9 mouse cellular contexts compared by ENCODE assay signal in the genomic region with DNA sequence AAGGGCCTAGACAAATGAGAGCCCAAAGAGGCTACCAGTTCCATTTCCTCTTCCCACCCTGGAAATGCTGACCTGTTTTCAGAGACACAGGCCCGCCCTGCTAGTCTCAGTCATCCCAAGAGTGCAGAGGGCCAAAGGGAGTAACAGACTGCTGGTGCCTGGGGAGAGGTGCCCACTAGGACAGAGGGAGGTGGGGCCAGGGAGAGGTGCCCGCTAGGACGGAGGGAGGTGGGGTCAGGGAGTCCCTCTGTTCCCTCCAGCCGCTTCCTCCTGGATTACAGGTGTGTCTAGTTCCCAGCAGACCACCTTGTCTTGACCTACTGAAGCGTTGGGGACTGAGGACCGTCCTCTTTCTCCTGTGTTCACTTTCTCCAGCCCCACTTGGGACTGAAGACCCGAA. TPM values are rescaled to one million over a fixed set of nuclear protein-coding genes. Genes with fewer than 3 reads are reported as not detected.
A peak's percentile ranks its signal among the peaks of the same experiment; 100 is the strongest.
DNase-seq lines count a peak whose midpoint lies in the region; ATAC-seq lines count a peak whose summit lies in the region.
"Had no signal": no experiment of that assay in that cellular context is flagged by ENCODE, and none has a peak within 500 bp of the region (broad histone marks: within the 10 kb centered on the region; RNA-seq: fewer than 3 reads in every experiment).

No protein-coding gene starts in this region.

- no peak overlapping the region; the same call in 1 of the 2 replicates for H3K4me2 ChIP-seq in midbrain, embryonic 11.5 days
- H3K4me2 ChIP-seq in heart, embryonic 16.5 days (ENCODE audit: low read depth, low read length), result no peak overlapping the region
- H3K4me2 ChIP-seq in midbrain, embryonic 15.5 days, result no peak overlapping the region

- peaks cover 64% of the 10 kb centered on the region for H3K36me3 ChIP-seq in midbrain, embryonic 10.5 days
- peaks cover 12% of the 10 kb centered on the region; the same call in 1 of the 2 replicates for H3K36me3 ChIP-seq in midbrain, embryonic 11.5 days (ENCODE audit: control insufficient read depth, insufficient read depth, low read length)
- peaks cover 18% of the 10 kb centered on the region for H3K36me3 ChIP-seq in heart, embryonic 16.5 days (ENCODE audit: control insufficient read depth, insufficient read depth)
- H3K36me3 ChIP-seq in midbrain, embryonic 15.5 days (replicated peaks), result peaks cover 26% of the 10 kb centered on the region

- H3K9me3 ChIP-seq in midbrain, embryonic 10.5 days (replicated peaks), result no peaks in the 10 kb centered on the region
- no peaks in the 10 kb centered on the region for H3K9me3 ChIP-seq in midbrain, embryonic 11.5 days (ENCODE audit: control insufficient read depth, low read length)
- H3K9me3 ChIP-seq in heart, embryonic 16.5 days (replicated peaks; ENCODE audit: control insufficient read depth, low read length), result no peaks in the 10 kb centered on the region
- no peaks in the 10 kb centered on the region for H3K9me3 ChIP-seq in midbrain, embryonic 15.5 days

- no peak for ATAC-seq in midbrain, embryonic 11.5 days (ENCODE audit: low FRiP score)
- ATAC-seq in heart, embryonic 16.5 days (replicated peaks; ENCODE audit: extremely low read depth, insufficient read depth, low FRiP score), result no peak
- ATAC-seq in midbrain, embryonic 15.5 days (replicated peaks), result no peak

- WGBS in midbrain, embryonic 10.5 days, result 42% methylated on average over 7 of the region's 7 CpGs
- WGBS in midbrain, embryonic 11.5 days, result 49% methylated on average over 7 of the region's 7 CpGs
- WGBS in heart, embryonic 16.5 days, result 43% methylated on average over 7 of the region's 7 CpGs
- WGBS in midbrain, embryonic 15.5 days, result 37% methylated on average over 7 of the region's 7 CpGs

- no peak overlapping the region for H3K9ac ChIP-seq in midbrain, embryonic 11.5 days (ENCODE audit: low read length)
- H3K9ac ChIP-seq in heart, embryonic 16.5 days (ENCODE audit: low read length), result no peak overlapping the region
- no peak overlapping the region for H3K9ac ChIP-seq in midbrain, embryonic 15.5 days

- H3K27me3 ChIP-seq in midbrain, embryonic 10.5 days (ENCODE audit: low read depth, poor library complexity, severe bottlenecking), result no peaks in the 10 kb centered on the region
- no peaks in the 10 kb centered on the region for H3K27me3 ChIP-seq in midbrain, embryonic 11.5 days (ENCODE audit: control insufficient read depth, insufficient read depth, low read length)
- H3K27me3 ChIP-seq in heart, embryonic 16.5 days (ENCODE audit: control insufficient read depth, insufficient read depth, low read length), result no peaks in the 10 kb centered on the region
- H3K27me3 ChIP-seq in midbrain, embryonic 15.5 days (replicated peaks), result no peaks in the 10 kb centered on the region

- intact Hi-C loops in gastrocnemius, postnatal 14 days (cut with DNase I; ENCODE audit: low total_unique reads), result no loop called here

- peaks cover 37% of the 10 kb centered on the region for H3K4me1 ChIP-seq in midbrain, embryonic 10.5 days
- peaks cover 6% of the 10 kb centered on the region for H3K4me1 ChIP-seq in midbrain, embryonic 11.5 days (ENCODE audit: control insufficient read depth, insufficient read depth, low read length)
- H3K4me1 ChIP-seq in heart, embryonic 16.5 days (ENCODE audit: control insufficient read depth, insufficient read depth, low read length), result peaks cover 32% of the 10 kb centered on the region
- peaks cover 15% of the 10 kb centered on the region for H3K4me1 ChIP-seq in midbrain, embryonic 15.5 days

- DNase-seq in gastrocnemius, postnatal 14 days, result peak; percentile 32
- no peak for DNase-seq in gastrocnemius, postnatal 10 days
- no peak for DNase-seq in midbrain, embryonic 10.5 days (ENCODE audit: low spot score)
- no peak for DNase-seq in midbrain, embryonic 11.5 days (ENCODE audit: low spot score, missing footprints)
- DNase-seq in adipocyte (ENCODE audit: low spot score), result no peak
- DNase-seq in layer of hippocampus, adult 8-10 months (ENCODE audit: low spot score in 2 of 2), result no peak
- DNase-seq: left cerebral cortex, postnatal 4 days had no signal

- peak overlapping the region; percentile 47; the same call in 1 of the 2 replicates for H3K4me3 ChIP-seq in midbrain, embryonic 10.5 days
- H3K4me3 ChIP-seq in midbrain, embryonic 11.5 days (ENCODE audit: low read depth, low read length), result no peak overlapping the region
- H3K4me3 ChIP-seq in heart, embryonic 16.5 days (ENCODE audit: low read length), result no peak overlapping the region
- H3K4me3 ChIP-seq in midbrain, embryonic 15.5 days, result no peak overlapping the region

- H3K27ac ChIP-seq in midbrain, embryonic 10.5 days (replicated peaks), result peak overlapping the region; percentile 71; the same call in 1 of the 2 replicates
- no peak overlapping the region for H3K27ac ChIP-seq in midbrain, embryonic 11.5 days (ENCODE audit: low read depth, low read length)
- H3K27ac ChIP-seq in heart, embryonic 16.5 days (ENCODE audit: low read length), result peak overlapping the region; percentile 79
- 0 out of 2 replicates have a peak overlapping the region, but pooled peaks have one; percentile 41 for H3K27ac ChIP-seq in midbrain, embryonic 15.5 days

RNA-seq across cellular contexts. Expression of gene Cisd3, which starts 0.9 kb away (rescaled TPM):
- 100 to 1,000 TPM; 105 to 116 TPM for total RNA-seq in gastrocnemius, postnatal 14 days (2021)
- 10 to 100 TPM; 84.5 to 99.4 TPM for total RNA-seq in gastrocnemius, postnatal 10 days (2021)
- 20.5 and 21.7 TPM in 2 replicates for polyA plus RNA-seq in midbrain, embryonic 10.5 days (2016; fragmentation: Nextera tagmentation; extraction: Ambion mirVana)
- polyA plus RNA-seq in midbrain, embryonic 11.5 days (2014; fragmentation: Nextera tagmentation; extraction: Ambion mirVana), result 13.4 and 19.0 TPM in 2 replicates
- 81.1 and 86.1 TPM in 2 replicates for polyA plus RNA-seq in heart, embryonic 16.5 days (2015; fragmentation: Nextera tagmentation; extraction: Ambion mirVana)
- polyA plus RNA-seq in midbrain, embryonic 15.5 days (2015; fragmentation: Nextera tagmentation; extraction: Ambion mirVana), result 21.6 and 26.4 TPM in 2 replicates
- 10 to 100 TPM; 45.2 to 60.0 (median 56.7) TPM for total RNA-seq in layer of hippocampus, adult 8-10 months (2022)

RNA-seq across cellular contexts. Expression of gene Pcgf2, which starts 15.5 kb away (rescaled TPM):
- 1 to 10 TPM; 6.5 to 7.7 TPM for total RNA-seq in gastrocnemius, postnatal 14 days (2021)
- total RNA-seq in gastrocnemius, postnatal 10 days (2021), result 10 to 100 TPM; 11.9 to 18.6 TPM
- polyA plus RNA-seq in midbrain, embryonic 10.5 days (2016; fragmentation: Nextera tagmentation; extraction: Ambion mirVana), result 16.0 and 18.6 TPM in 2 replicates
- polyA plus RNA-seq in midbrain, embryonic 11.5 days (2014; fragmentation: Nextera tagmentation; extraction: Ambion mirVana), result 13.4 and 16.1 TPM in 2 replicates
- 11.4 and 14.2 TPM in 2 replicates for polyA plus RNA-seq in heart, embryonic 16.5 days (2015; fragmentation: Nextera tagmentation; extraction: Ambion mirVana)
- polyA plus RNA-seq in midbrain, embryonic 15.5 days (2015; fragmentation: Nextera tagmentation; extraction: Ambion mirVana), result 23.1 TPM in 2 replicates
- 10 to 100 TPM; 23.9 to 35.3 (median 29.0) TPM for total RNA-seq in layer of hippocampus, adult 8-10 months (2022)

RNA-seq across cellular contexts. Expression of gene Psmb3, which starts 18.4 kb away (rescaled TPM):
- total RNA-seq in gastrocnemius, postnatal 14 days (2021), result 100 to 1,000 TPM; 146 to 154 TPM
- 100 to 1,000 TPM; 174 to 190 TPM for total RNA-seq in gastrocnemius, postnatal 10 days (2021)
- 606 and 631 TPM in 2 replicates for polyA plus RNA-seq in midbrain, embryonic 10.5 days (2016; fragmentation: Nextera tagmentation; extraction: Ambion mirVana)
- 477 and 517 TPM in 2 replicates for polyA plus RNA-seq in midbrain, embryonic 11.5 days (2014; fragmentation: Nextera tagmentation; extraction: Ambion mirVana)
- 359 and 395 TPM in 2 replicates for polyA plus RNA-seq in heart, embryonic 16.5 days (2015; fragmentation: Nextera tagmentation; extraction: Ambion mirVana)
- polyA plus RNA-seq in midbrain, embryonic 15.5 days (2015; fragmentation: Nextera tagmentation; extraction: Ambion mirVana), result 421 and 431 TPM in 2 replicates
- 100 to 1,000 TPM; 121 to 145 (median 133) TPM for total RNA-seq in layer of hippocampus, adult 8-10 months (2022)

RNA-seq across cellular contexts. Expression of gene Mllt6, which starts 21.6 kb away (rescaled TPM):
- total RNA-seq in gastrocnemius, postnatal 14 days (2021), result 10 to 100 TPM; 26.2 to 27.4 TPM
- 10 to 100 TPM; 32.2 to 32.4 TPM for total RNA-seq in gastrocnemius, postnatal 10 days (2021)
- polyA plus RNA-seq in midbrain, embryonic 10.5 days (2016; fragmentation: Nextera tagmentation; extraction: Ambion mirVana), result 2.1 and 2.6 TPM in 2 replicates
- polyA plus RNA-seq in midbrain, embryonic 11.5 days (2014; fragmentation: Nextera tagmentation; extraction: Ambion mirVana), result 3.5 and 4.3 TPM in 2 replicates
- polyA plus RNA-seq in heart, embryonic 16.5 days (2015; fragmentation: Nextera tagmentation; extraction: Ambion mirVana), result 2.1 and 2.8 TPM in 2 replicates
- polyA plus RNA-seq in midbrain, embryonic 15.5 days (2015; fragmentation: Nextera tagmentation; extraction: Ambion mirVana), result 3.9 and 4.4 TPM in 2 replicates
- total RNA-seq in layer of hippocampus, adult 8-10 months (2022), result 100 to 1,000 TPM; 110 to 149 (median 126) TPM

RNA-seq across cellular contexts. Expression of gene Epop, which starts 55.3 kb away (rescaled TPM):
- total RNA-seq in gastrocnemius, postnatal 14 days (2021), result 1 to 10 TPM in 1 of 2 experiments, under 1 TPM in 1; 0.60 to 1.3 TPM
- total RNA-seq in gastrocnemius, postnatal 10 days (2021), result under 1 TPM; 0.59 to 0.68 TPM
- polyA plus RNA-seq in midbrain, embryonic 10.5 days (2016; fragmentation: Nextera tagmentation; extraction: Ambion mirVana), result 10.4 and 13.3 TPM in 2 replicates
- 7.0 and 12.0 TPM in 2 replicates for polyA plus RNA-seq in midbrain, embryonic 11.5 days (2014; fragmentation: Nextera tagmentation; extraction: Ambion mirVana)
- polyA plus RNA-seq in heart, embryonic 16.5 days (2015; fragmentation: Nextera tagmentation; extraction: Ambion mirVana), result 0.70 and 0.79 TPM in 2 replicates
- 1.9 and 2.5 TPM in 2 replicates for polyA plus RNA-seq in midbrain, embryonic 15.5 days (2015; fragmentation: Nextera tagmentation; extraction: Ambion mirVana)
- 10 to 100 TPM; 28.9 to 38.6 (median 33.9) TPM for total RNA-seq in layer of hippocampus, adult 8-10 months (2022)
